9 mouse cellular contexts compared by ENCODE assay signal in genomic region chr8:10405469-10405868, GRCm38 (mm10).
DNase-seq lines count a peak whose midpoint lies in the region; ATAC-seq lines count a peak whose summit lies in the region.
"Had no signal": no experiment of that assay in that cellular context is flagged by ENCODE, and none has a peak within 500 bp of the region (broad histone marks: within the 10 kb centered on the region; RNA-seq: fewer than 3 reads in every experiment).

No protein-coding gene starts in this region.

- WGBS in midbrain, embryonic 14.5 days, result 45% methylated on average over 8 of the region's 8 CpGs

- H3K4me1 ChIP-seq in midbrain, embryonic 14.5 days (ENCODE audit: control insufficient read depth, insufficient read depth, low read length), result no peaks in the 10 kb centered on the region
- H3K4me1 ChIP-seq: megakaryocyte, embryonic 14.5 days had no signal

- ATAC-seq in granulocyte monocyte progenitor cell, adult 5-6 weeks (replicated peaks; ENCODE audit: poor library complexity, severe bottlenecking), result peak; percentile 62
- ATAC-seq in midbrain, embryonic 14.5 days (ENCODE audit: low FRiP score, low TSS enrichment), result peak; percentile 64; the same call in 1 of the 2 replicates

- no peak overlapping the region for H3K4me2 ChIP-seq in midbrain, embryonic 14.5 days (ENCODE audit: low read length)

- H3K27me3 ChIP-seq in midbrain, embryonic 14.5 days (ENCODE audit: control insufficient read depth, insufficient read depth, low read length), result no peaks in the 10 kb centered on the region

- H3K9ac ChIP-seq in midbrain, embryonic 14.5 days (replicated peaks; ENCODE audit: low read length), result no peak overlapping the region

- no peaks in the 10 kb centered on the region for H3K36me3 ChIP-seq in midbrain, embryonic 14.5 days (ENCODE audit: control insufficient read depth, insufficient read depth, low read length)

- no peak overlapping the region for H3K4me3 ChIP-seq in midbrain, embryonic 14.5 days (replicated peaks; ENCODE audit: low read depth, low read length)
- H3K4me3 ChIP-seq: megakaryocyte, embryonic 14.5 days had no signal

- peak; percentile 6 for DNase-seq in heart, adult 8-10 months (ENCODE audit: low spot score)
- no peak for DNase-seq in heart, adult 9 months (ENCODE audit: low spot score in 2 of 2)
- peak; percentile 74 for DNase-seq in ES-CJ7 (ENCODE audit: low read depth, low spot score)
- DNase-seq in cerebellum, postnatal 10 days, result peak; percentile 81
- DNase-seq in layer of hippocampus, postnatal 10 days (ENCODE audit: low spot score in 2 of 2), result peak; percentile 74 to 76
- DNase-seq in midbrain, embryonic 14.5 days, result peak; percentile 87
- peak; percentile 7 for DNase-seq in yolk sac, embryonic 10.5 days (ENCODE audit: low spot score)

- H3K9me3 ChIP-seq in midbrain, embryonic 14.5 days (ENCODE audit: control insufficient read depth, low read length), result no peaks in the 10 kb centered on the region

- no peak overlapping the region for H3K27ac ChIP-seq in midbrain, embryonic 14.5 days (replicated peaks; ENCODE audit: low read depth, low read length)

Comparison
In these comparisons a context has a peak if more than half of its experiments do, and no peak if none do; other contexts are left out.
1. DNase-seq: peak in heart, adult 8-10 months (single experiment), ES-CJ7 (single experiment), cerebellum, postnatal 10 days (2 of 2), layer of hippocampus, postnatal 10 days (2 of 2), midbrain, embryonic 14.5 days (single experiment) and yolk sac, embryonic 10.5 days (single experiment); none in heart, adult 9 months (0 of 2).